In the genomic region with DNA sequence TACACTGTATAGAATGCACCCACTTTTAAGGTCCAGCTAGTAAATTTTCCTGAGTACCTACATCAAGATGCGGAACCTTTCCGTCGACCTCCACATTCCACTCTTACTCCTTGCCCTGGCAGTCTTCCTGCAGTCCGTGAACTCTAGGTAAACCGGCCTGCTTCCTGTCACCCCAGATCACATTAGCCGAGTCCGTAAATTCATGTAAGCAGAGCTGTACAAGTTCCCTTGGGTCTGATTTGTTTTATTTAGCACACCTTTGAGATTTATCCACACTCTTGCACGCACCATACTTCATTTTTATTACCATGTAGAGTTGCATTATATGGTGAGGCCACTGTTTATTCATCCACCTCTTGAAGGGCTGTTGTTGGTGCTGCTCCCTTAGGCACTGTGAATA, we compare ENCODE assay signal across 22 mouse cellular contexts.
DNase-seq lines count a peak whose midpoint lies in the region; ATAC-seq and TF ChIP-seq lines count a peak whose summit lies in the region.
"Had no signal": no experiment of that assay in that cellular context is flagged by ENCODE, and none has a peak within 500 bp of the region (broad histone marks: within the 10 kb centered on the region; RNA-seq: fewer than 3 reads in every experiment).

No protein-coding gene starts in this region.

- no peak overlapping the region for H3K9ac ChIP-seq in intestine, embryonic 15.5 days
- no peak overlapping the region for H3K9ac ChIP-seq in intestine, embryonic 16.5 days (ENCODE audit: low read depth, low read length)
- no peak overlapping the region for H3K9ac ChIP-seq in kidney, postnatal 0 days (ENCODE audit: low read depth, low read length)
- H3K9ac ChIP-seq: forebrain, embryonic 13.5 days; forebrain, postnatal 0 days; hindbrain, embryonic 13.5 days had no signal

- H3K27ac ChIP-seq in intestine, embryonic 15.5 days = no peak overlapping the region
- H3K27ac ChIP-seq in intestine, embryonic 16.5 days (ENCODE audit: low read length) = no peak overlapping the region
- H3K27ac ChIP-seq in kidney, postnatal 0 days = no peak overlapping the region
- H3K27ac ChIP-seq: forebrain, embryonic 13.5 days; heart, embryonic 10.5 days; hindbrain, embryonic 13.5 days; hindbrain, postnatal 0 days had no signal

- no peak for TF ChIP-seq CTCF in kidney, postnatal 0 days (IDR thresholded peaks at IDR 0.05; ENCODE audit: low read depth)

- no peak overlapping the region for H3K4me3 ChIP-seq in intestine, embryonic 15.5 days (replicated peaks)
- H3K4me3 ChIP-seq in intestine, embryonic 16.5 days (ENCODE audit: low read length) = no peak overlapping the region
- H3K4me3 ChIP-seq in kidney, postnatal 0 days (replicated peaks; ENCODE audit: low read depth, low read length) = no peak overlapping the region
- H3K4me3 ChIP-seq: forebrain, embryonic 13.5 days; heart, embryonic 10.5 days; hindbrain, embryonic 13.5 days had no signal

- H3K36me3 ChIP-seq in intestine, embryonic 15.5 days = no peaks in the 10 kb centered on the region
- no peaks in the 10 kb centered on the region for H3K36me3 ChIP-seq in intestine, embryonic 16.5 days (ENCODE audit: control insufficient read depth, insufficient read depth, low read length)
- no peaks in the 10 kb centered on the region for H3K36me3 ChIP-seq in kidney, postnatal 0 days (ENCODE audit: insufficient read depth, low read length)
- H3K36me3 ChIP-seq: heart, embryonic 10.5 days; hindbrain, embryonic 13.5 days had no signal

- ATAC-seq in intestine, embryonic 15.5 days = 0 out of 2 replicates have a peak, but pooled peaks have one; percentile 31
- ATAC-seq in intestine, embryonic 16.5 days = no peak
- ATAC-seq in kidney, postnatal 0 days (replicated peaks; ENCODE audit: low FRiP score, low read depth) = no peak
- ATAC-seq: activated CD4-positive, CD25-positive, alpha-beta regulatory T cell, adult 4 months; forebrain, embryonic 13.5 days; forebrain, postnatal 0 days; hindbrain, postnatal 0 days; Patski had no signal

- H3K9me3 ChIP-seq in intestine, embryonic 15.5 days = no peaks in the 10 kb centered on the region
- H3K9me3 ChIP-seq in intestine, embryonic 16.5 days (ENCODE audit: control insufficient read depth, low read length) = no peaks in the 10 kb centered on the region
- H3K9me3 ChIP-seq in kidney, postnatal 0 days (replicated peaks; ENCODE audit: low read length) = no peaks in the 10 kb centered on the region
- H3K9me3 ChIP-seq: forebrain, embryonic 13.5 days; heart, embryonic 10.5 days; hindbrain, embryonic 13.5 days had no signal

- no peaks in the 10 kb centered on the region for H3K4me1 ChIP-seq in intestine, embryonic 15.5 days (replicated peaks)
- H3K4me1 ChIP-seq in intestine, embryonic 16.5 days (ENCODE audit: control insufficient read depth, insufficient read depth, low read length) = no peaks in the 10 kb centered on the region
- H3K4me1 ChIP-seq in kidney, postnatal 0 days (replicated peaks; ENCODE audit: insufficient read depth, low read length) = no peaks in the 10 kb centered on the region
- H3K4me1 ChIP-seq: hindbrain, embryonic 13.5 days had no signal

- no peak overlapping the region for H3K4me2 ChIP-seq in intestine, embryonic 15.5 days (replicated peaks)
- no peak overlapping the region for H3K4me2 ChIP-seq in intestine, embryonic 16.5 days (ENCODE audit: low read depth, low read length)
- H3K4me2 ChIP-seq in kidney, postnatal 0 days (ENCODE audit: low read length) = no peak overlapping the region
- H3K4me2 ChIP-seq: forebrain, embryonic 13.5 days; hindbrain, embryonic 13.5 days had no signal

- no peaks in the 10 kb centered on the region for H3K27me3 ChIP-seq in intestine, embryonic 15.5 days (replicated peaks)
- H3K27me3 ChIP-seq in intestine, embryonic 16.5 days (replicated peaks; ENCODE audit: control insufficient read depth, insufficient read depth, low read length) = no peaks in the 10 kb centered on the region
- H3K27me3 ChIP-seq in kidney, postnatal 0 days (ENCODE audit: insufficient read depth, low read length) = no peaks in the 10 kb centered on the region
- H3K27me3 ChIP-seq: CH12.LX; forebrain, embryonic 13.5 days; hindbrain, embryonic 13.5 days; Patski had no signal

- DNase-seq in kidney, postnatal 0 days (ENCODE audit: low spot score) = peak; percentile 81
- DNase-seq in kidney, adult 9 months = no peak
- peak; percentile 40 for DNase-seq in embryo, embryonic 11.5 days (ENCODE audit: low read depth, low spot score)
- DNase-seq in mesoderm, embryonic 11.5 days (ENCODE audit: low read depth, low spot score) = peak; percentile 72
- no peak for DNase-seq in right cerebral cortex, postnatal 10 days (ENCODE audit: low spot score in 2 of 2)
- DNase-seq: adrenal gland, postnatal 14 days; cerebellum, adult 11-12 months; cerebellum, adult 9-10 months; cerebellum, postnatal 25 days; forebrain, postnatal 0 days; gastrocnemius, postnatal 36 days; heart, adult 18-20 months; heart, postnatal 10 days had no signal

- 39% methylated on average over 8 of the region's 8 CpGs for WGBS in intestine, embryonic 15.5 days
- 50% methylated on average over 8 of the region's 8 CpGs for WGBS in intestine, embryonic 16.5 days
- WGBS in kidney, postnatal 0 days = 22% methylated on average over 8 of the region's 8 CpGs

Comparison
In these comparisons a context has a peak if more than half of its experiments do, and no peak if none do; other contexts are left out.
1. DNase-seq: peak in kidney, postnatal 0 days (single experiment), embryo, embryonic 11.5 days (single experiment) and mesoderm, embryonic 11.5 days (single experiment); none in kidney, adult 9 months (single experiment) and right cerebral cortex, postnatal 10 days (0 of 2).